Mouse (Mus musculus): Measurements from ENCODE around the gene Dph1.

DNA sequence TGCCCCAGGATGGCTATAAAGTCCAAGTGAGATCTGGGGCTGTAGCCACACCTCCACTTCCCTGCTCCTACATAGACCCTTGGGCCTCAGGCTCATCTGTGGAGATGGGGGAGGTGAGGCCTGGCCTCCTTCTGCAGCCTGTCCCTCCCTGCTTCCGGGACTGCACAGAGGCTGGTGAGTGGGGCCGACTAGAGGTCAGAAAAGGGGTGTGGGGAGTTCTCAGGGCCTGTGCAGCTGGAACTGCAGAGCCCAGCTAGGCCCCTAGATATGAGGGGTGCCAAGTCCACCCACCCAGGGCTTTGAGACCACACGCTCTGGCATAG lies 43.2 kb downstream of the Dph1 start:
- no peak for TF ChIP-seq CTCF (IDR thresholded peaks at IDR 0.05; ENCODE audit: borderline replicate concordance, extremely low read depth, insufficient read depth, insufficient read length)
- no peak for TF ChIP-seq POLR2A (IDR thresholded peaks at IDR 0.05; ENCODE audit: borderline replicate concordance, extremely low read depth, insufficient read depth, insufficient read length, poor library complexity, severe bottlenecking)
